Mouse (Mus musculus) cortical plate, adult 2 months (tissue): ENCODE measurements around the gene Pfdn5. TPM values are rescaled to one million over a fixed set of nuclear protein-coding genes. Genes with fewer than 3 reads are reported as not detected.

Experiments
- H3K27ac ChIP-seq: fragments of 200-500 bp; 2 replicates; pipeline ENCODE4 v1.5.1; 2012; ENCODE audit warnings: low read length, control low read depth, inconsistent platforms; ENCODE audit not compliant: insufficient read depth
- H3K4me1 ChIP-seq: fragments of 200-500 bp; 2 replicates; pipeline ENCODE4 v1.6.1; 2011; ENCODE audit warnings: low read length; ENCODE audit not compliant: control insufficient read depth, insufficient read depth
- H3K4me3 ChIP-seq: fragments of 200-500 bp; 2 replicates; pipeline ENCODE4 v1.5.1; 2011; ENCODE audit warnings: mild to moderate bottlenecking, low read length, control low read depth; ENCODE audit not compliant: insufficient read depth
- CTCF ChIP-seq: fragments of 200-500 bp; IDR thresholded peaks from 2 replicates; pipeline ENCODE4 v1.5.1; 2011; ENCODE audit warnings: mild to moderate bottlenecking, control low read depth, low read length; ENCODE audit not compliant: insufficient read depth; ENCODE audit errors: extremely low read depth
- POLR2A ChIP-seq: fragments of 200-500 bp; IDR thresholded peaks from 2 replicates; pipeline ENCODE4 v1.6.1; 2011; ENCODE audit warnings: mild to moderate bottlenecking, low read length, control low read depth; ENCODE audit not compliant: insufficient read depth; ENCODE audit errors: extremely low read depth
- polyA plus RNA-seq: library from polyadenylated mRNA; depleted of rRNA; stranded (reverse); fragments of >200 nt; gene quantifications from 2 replicates; pipeline ENCODE4 v1.2.3, GENCODE M21; 2012

Gene Pfdn5
- polyA plus RNA-seq, 1 experiment = 466 TPM

DNA sequence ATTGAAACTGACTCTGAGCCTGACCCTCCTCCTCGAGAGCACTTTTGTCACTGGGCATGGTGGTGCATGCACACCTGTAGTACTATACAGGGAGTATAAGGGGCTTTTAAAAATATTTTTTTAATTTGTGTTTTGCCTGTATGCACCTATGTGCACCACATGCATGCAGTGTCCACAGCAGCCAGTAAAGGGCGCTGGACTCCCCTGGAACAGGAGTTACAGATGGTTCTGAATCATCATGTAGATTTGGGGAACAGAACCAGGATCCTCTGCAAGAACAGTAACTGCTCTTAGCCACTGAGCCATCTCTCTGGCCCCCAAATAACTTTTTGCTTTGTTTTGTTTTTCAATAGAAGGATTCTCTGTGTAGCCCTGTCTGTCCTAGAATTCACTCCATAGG, 26.3 kb downstream of the Pfdn5 start:
- H3K27ac ChIP-seq = no peak overlapping the region
- H3K4me3 ChIP-seq = no peak overlapping the region
- H3K4me1 ChIP-seq = peaks cover 4% of the 10 kb centered on the region; the same call in 1 of the 2 replicates
- TF ChIP-seq CTCF = no peak
- TF ChIP-seq POLR2A = no peak

DNA sequence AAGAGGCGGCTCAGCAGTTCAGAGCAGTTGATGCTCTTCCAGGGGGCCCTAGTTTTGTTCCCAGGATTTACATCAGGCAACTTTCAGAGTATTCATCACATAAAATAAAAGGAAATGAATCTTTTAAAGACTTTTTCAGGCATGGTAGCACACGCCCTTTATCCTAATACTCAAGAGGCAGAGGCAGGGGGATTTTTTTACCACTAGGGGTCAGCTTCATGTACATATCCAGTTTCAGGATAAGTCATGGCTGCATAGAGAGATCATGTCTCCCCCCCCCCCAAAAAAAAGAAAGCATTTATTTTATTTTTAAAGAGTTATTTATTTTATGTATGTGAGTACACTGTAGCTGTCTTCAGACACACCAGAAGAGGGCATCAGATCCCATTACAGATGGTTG, 28.1 kb downstream of the Pfdn5 start:
- Histone ChIP-seq H3K27ac (no peak overlapping the region), H3K4me3 (no peak overlapping the region), H3K4me1 (peaks cover 4% of the 10 kb centered on the region; the same call in 1 of the 2 replicates)
- TF ChIP-seq CTCF (no peak), POLR2A (no peak)

DNA sequence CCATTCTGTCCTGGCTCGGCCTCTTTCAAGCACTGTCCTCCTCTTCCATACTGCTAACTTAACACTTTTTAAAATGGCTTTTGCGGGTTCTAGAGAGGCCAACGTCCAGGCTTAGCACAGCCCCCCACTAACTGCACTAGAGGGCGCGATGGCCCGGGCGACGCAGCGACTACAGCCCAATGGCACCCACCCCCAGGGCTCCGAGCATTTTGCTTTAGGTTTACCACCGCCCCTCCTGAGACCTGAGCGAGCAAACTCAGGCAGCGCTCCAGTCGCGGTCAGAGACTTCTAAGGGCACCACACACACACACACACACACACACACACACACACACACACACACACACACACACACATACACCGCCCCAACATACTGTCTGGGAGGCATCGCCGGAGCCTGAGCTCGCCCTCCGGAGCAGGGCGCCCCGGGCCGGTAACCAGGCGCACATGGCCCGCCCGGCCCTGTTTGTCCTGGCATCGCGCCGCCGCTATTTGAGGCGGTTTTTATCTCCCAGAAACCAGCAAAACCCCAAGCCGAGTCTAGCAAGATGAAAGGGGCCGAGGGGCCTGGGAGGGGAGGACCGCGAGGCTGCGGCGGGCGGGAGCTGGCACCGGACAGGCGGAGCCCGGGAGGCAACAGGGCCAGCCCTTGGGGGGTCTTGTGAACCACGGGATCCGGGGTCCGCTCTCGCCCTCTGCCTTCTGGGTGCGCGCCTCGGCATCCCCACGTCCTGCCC, 29.4 kb downstream of the Pfdn5 start:
- TF ChIP-seq POLR2A (no peak), CTCF (no peak)
- Histone ChIP-seq H3K27ac (peak overlapping the region; percentile 94), H3K4me1 (peaks cover 2% of the 10 kb centered on the region; the same call in 1 of the 2 replicates), H3K4me3 (peak overlapping the region; percentile 42)

DNA sequence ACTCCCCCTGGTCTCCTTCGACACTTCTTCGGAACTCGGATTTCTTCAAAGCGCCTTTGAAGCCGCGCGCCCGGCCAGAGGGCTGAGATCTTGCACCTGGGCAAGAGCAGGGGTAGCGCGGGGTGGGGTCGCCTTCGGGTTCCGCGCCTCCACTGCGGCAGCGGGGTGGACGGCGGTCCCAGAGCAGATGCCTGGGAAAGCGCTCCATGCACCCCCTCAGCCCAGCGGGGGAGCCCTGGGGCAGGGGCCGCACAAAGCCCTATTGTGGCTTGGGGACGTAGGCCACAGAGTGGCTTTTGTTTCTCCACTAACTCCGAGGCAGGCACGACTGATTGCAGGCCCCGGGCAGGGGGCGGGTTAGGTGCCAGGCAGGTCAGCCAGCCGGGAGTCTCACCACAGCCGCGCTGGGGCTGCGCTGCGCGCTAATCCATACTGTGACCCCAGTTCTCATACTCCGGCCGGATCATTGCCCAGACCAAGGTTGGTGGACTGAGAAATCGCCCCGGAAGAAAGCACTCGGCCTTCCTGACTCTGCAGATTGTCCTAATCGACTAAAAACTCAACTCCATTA, 30.0 kb downstream of the Pfdn5 start:
- Histone ChIP-seq H3K4me3 (peak overlapping the region; percentile 42), H3K4me1 (peaks cover 2% of the 10 kb centered on the region; the same call in 1 of the 2 replicates), H3K27ac (peak overlapping the region; percentile 94)
- TF ChIP-seq CTCF (no peak), POLR2A (no peak)

- Histone ChIP-seq H3K4me3 (no peak overlapping the region), H3K4me1 (no peaks in the 10 kb centered on the region), H3K27ac (peak overlapping the region; percentile 78)
- TF ChIP-seq POLR2A = no peak
- no peak for TF ChIP-seq CTCF
Measured at GRCm38 (mm10) chr15:102356501-102357325, 30.8 kb downstream of the Pfdn5 start.

- Histone ChIP-seq H3K4me1 (no peaks in the 10 kb centered on the region), H3K4me3 (no peak overlapping the region), H3K27ac (no peak overlapping the region)
- no peak for TF ChIP-seq POLR2A
- TF ChIP-seq CTCF = no peak
Measured at GRCm38 (mm10) chr15:102358126-102358525, 32.2 kb downstream of the Pfdn5 start.

- TF ChIP-seq POLR2A = no peak
- TF ChIP-seq CTCF = no peak
- Histone ChIP-seq H3K4me1 (no peaks in the 10 kb centered on the region), H3K4me3 (no peak overlapping the region), H3K27ac (no peak overlapping the region)
Measured at GRCm38 (mm10) chr15:102358834-102359233, 32.9 kb downstream of the Pfdn5 start.

DNA sequence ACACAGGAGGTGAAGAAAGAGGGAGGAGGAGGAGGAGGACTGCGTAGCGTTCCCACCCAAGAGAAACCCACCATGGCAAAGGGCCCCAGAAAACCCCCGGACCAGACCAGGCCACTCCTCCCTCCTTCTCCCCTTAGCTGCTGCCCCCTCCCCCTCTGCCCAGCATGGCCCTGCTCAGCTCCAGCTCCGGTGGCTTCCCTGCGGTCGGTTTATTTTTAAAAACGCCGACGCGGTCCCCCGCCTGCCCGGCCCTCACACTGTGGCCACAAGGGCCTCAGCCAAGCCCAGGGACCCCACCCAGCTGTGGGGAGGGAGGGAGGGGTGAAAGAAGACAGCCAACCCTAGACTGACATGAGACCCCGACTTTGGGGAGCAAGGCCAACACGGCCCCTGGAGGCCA, 36.7 kb downstream of the Pfdn5 start:
- H3K4me3 ChIP-seq = no peak overlapping the region
- no peak for TF ChIP-seq CTCF
- no peak for TF ChIP-seq POLR2A
- no peaks in the 10 kb centered on the region; the same call in 1 of the 2 replicates for H3K4me1 ChIP-seq
- H3K27ac ChIP-seq = no peak overlapping the region

DNA sequence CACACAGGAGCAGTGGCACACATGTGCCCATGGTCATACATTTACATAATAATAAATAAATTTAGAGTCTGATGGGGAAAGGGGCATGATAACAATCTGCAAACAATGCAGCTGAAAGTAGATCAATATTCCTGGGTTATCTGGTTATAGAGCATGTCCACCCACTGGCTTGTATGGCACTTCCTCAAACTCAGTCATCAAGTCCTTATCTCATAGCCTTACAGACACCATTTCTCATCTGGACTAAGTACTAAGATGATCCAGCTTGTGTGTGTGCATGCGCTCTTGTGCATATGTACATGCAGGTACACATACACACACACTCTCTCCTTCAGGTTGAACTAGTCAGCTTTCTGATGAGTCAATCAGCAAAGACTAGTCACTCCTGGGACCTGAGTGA, 38.8 kb downstream of the Pfdn5 start:
- TF ChIP-seq POLR2A (no peak), CTCF (no peak)
- no peak overlapping the region for H3K27ac ChIP-seq
- no peaks in the 10 kb centered on the region; the same call in 1 of the 2 replicates for H3K4me1 ChIP-seq
- no peak overlapping the region for H3K4me3 ChIP-seq
